Mouse (Mus musculus) lung, embryonic 16.5 days (tissue): ENCODE measurements around the gene 4931406C07Rik. TPM values are rescaled to one million over a fixed set of nuclear protein-coding genes. Genes with fewer than 3 reads are reported as not detected.

Experiments
- ATAC-seq: fragments of 200-750 bp; cut with Nextera tagmentation; 2 replicates; pipeline ENCODE4 v1.8.0; 2017; ENCODE audit warnings: low read depth, mild to moderate bottlenecking, moderate library complexity
- H3K27ac ChIP-seq: fragments of 300-500 bp; sonication (generic); 2 replicates; pipeline ENCODE4 v1.5.1; 2014; ENCODE audit warnings: mild to moderate bottlenecking, control low read depth, low read length
- H3K27me3 ChIP-seq: fragments of 300-500 bp; sonication (generic); 2 replicates; pipeline ENCODE4 v1.6.1; 2014; ENCODE audit warnings: low read depth, low read length, mixed read lengths; ENCODE audit not compliant: control insufficient read depth, insufficient read depth
- H3K36me3 ChIP-seq: fragments of 300-500 bp; sonication (generic); 2 replicates; pipeline ENCODE4 v1.6.1; 2014; ENCODE audit warnings: low read length; ENCODE audit not compliant: control insufficient read depth, insufficient read depth
- H3K4me1 ChIP-seq: fragments of 300-500 bp; sonication (generic); replicated peaks from 2 replicates; pipeline ENCODE4 v1.6.1; 2014; ENCODE audit warnings: low read length, mixed read lengths; ENCODE audit not compliant: control insufficient read depth, insufficient read depth
- H3K4me2 ChIP-seq: fragments of 300-500 bp; sonication (generic); 2 replicates; pipeline ENCODE4 v1.6.1; 2014; ENCODE audit warnings: low read depth, low read length, control low read depth
- H3K4me3 ChIP-seq: fragments of 300-500 bp; sonication (generic); 2 replicates; pipeline ENCODE4 v1.5.1; 2014; ENCODE audit warnings: mild to moderate bottlenecking, low read length, control low read depth
- H3K9ac ChIP-seq: fragments of 300-500 bp; sonication (generic); 2 replicates; pipeline ENCODE4 v1.6.1; 2014; ENCODE audit warnings: low read length, control low read depth
- H3K9me3 ChIP-seq: fragments of 300-500 bp; sonication (generic); 2 replicates; pipeline ENCODE4 v1.6.1; 2016; ENCODE audit warnings: low read length; ENCODE audit not compliant: control insufficient read depth
- WGBS: fragments of 180-500 bp; shearing (Covaris S2); extraction: QIAGEN DNeasy Blood & Tissue Kit; methylation state at CpG from one replicate; pipeline ENCODE4 v1.1.7; 2014; 5-methylcytosine and 5-hydroxymethylcytosine counted together
- polyA plus RNA-seq: library from polyadenylated mRNA; unstranded; fragments of >200 nt; fragmentation: Nextera tagmentation; extraction: Ambion mirVana; gene quantifications from 2 replicates; pipeline ENCODE4 v1.2.1, GENCODE M21; 2015

4931406C07Rik gene
- polyA plus RNA-seq, 1 experiment from 2014 or later: 8.5 TPM

DNA sequence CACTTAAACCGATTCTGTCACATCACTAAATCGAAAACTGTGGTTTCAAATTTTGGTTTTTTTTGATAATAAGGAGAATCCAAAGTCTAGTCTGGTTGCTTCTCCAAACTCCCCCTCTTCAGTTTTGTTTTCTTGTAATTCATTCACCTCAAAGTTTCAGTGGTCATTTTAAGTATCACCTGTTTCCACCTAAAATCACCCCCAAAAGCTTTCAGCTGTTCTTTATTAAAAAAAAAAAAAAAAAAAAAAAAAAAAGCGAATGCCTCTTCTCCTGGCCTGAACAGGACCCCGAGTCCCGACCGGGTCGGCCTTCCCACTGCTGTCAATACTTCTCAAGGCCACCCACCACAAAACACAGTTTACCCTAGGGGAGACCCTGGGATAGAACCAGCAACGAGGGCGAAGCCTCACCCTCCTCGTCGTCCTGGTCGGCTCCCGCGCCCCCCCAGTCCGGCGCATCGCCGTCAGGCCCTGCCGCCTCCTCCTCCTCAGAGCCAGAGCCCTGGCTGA, 27.1 kb downstream of the 4931406C07Rik start:
- Histone ChIP-seq H3K4me2 (peak overlapping the region; percentile 73), H3K9ac (peak overlapping the region; percentile 99), H3K27me3 (no peaks in the 10 kb centered on the region), H3K27ac (peak overlapping the region; percentile 91), H3K4me1 (peaks cover 16% of the 10 kb centered on the region), H3K4me3 (peak overlapping the region; percentile 99), H3K9me3 (no peaks in the 10 kb centered on the region), H3K36me3 (peaks cover 17% of the 10 kb centered on the region)
- 8% methylated on average over 19 of the region's 19 CpGs for WGBS
- no peak for ATAC-seq

GRCm38 (mm10) chr9:15278343-15278742, 27.9 kb downstream of the 4931406C07Rik start:
- H3K4me1 ChIP-seq: peaks cover 16% of the 10 kb centered on the region
- no peak overlapping the region for H3K4me2 ChIP-seq
- no peak overlapping the region for H3K4me3 ChIP-seq
- H3K27ac ChIP-seq: no peak overlapping the region
- no peaks in the 10 kb centered on the region for H3K9me3 ChIP-seq
- H3K27me3 ChIP-seq: no peaks in the 10 kb centered on the region
- no peak overlapping the region for H3K9ac ChIP-seq
- no peak for ATAC-seq
- WGBS: 90% methylated on average over 3 of the region's 3 CpGs
- H3K36me3 ChIP-seq: peaks cover 24% of the 10 kb centered on the region

DNA sequence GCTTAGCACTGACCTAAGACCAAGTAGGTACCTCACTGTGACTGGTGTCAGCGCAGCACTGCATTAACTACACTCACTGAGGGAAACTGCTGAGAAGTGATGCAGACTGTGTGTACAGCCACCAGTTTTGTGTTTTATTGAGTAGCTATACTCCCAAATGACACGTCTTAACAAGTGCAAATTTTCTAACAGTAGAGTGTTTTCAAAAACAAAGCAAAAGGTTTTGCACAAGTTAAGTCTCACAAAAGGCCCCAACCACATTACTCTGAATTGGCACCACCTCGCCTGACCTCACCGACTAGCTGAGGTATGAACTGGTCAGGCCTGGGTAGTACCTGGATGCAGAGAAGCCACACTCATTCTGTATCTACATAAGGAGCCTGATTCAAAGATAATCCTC, 29.4 kb downstream of the 4931406C07Rik start:
- H3K4me3 ChIP-seq: no peak overlapping the region
- peaks cover 37% of the 10 kb centered on the region for H3K36me3 ChIP-seq
- WGBS: 91% methylated on average over 4 of the region's 4 CpGs
- no peaks in the 10 kb centered on the region for H3K9me3 ChIP-seq
- no peak overlapping the region for H3K27ac ChIP-seq
- ATAC-seq: no peak
- no peak overlapping the region for H3K4me2 ChIP-seq
- peaks cover 16% of the 10 kb centered on the region for H3K4me1 ChIP-seq
- H3K9ac ChIP-seq: no peak overlapping the region
- H3K27me3 ChIP-seq: no peaks in the 10 kb centered on the region

GRCm38 (mm10) chr9:15273981-15274380, 32.3 kb downstream of the 4931406C07Rik start:
- Histone ChIP-seq H3K9me3 (no peaks in the 10 kb centered on the region), H3K4me2 (no peak overlapping the region), H3K4me3 (no peak overlapping the region), H3K27ac (no peak overlapping the region), H3K27me3 (no peaks in the 10 kb centered on the region), H3K36me3 (peaks cover 48% of the 10 kb centered on the region), H3K9ac (no peak overlapping the region), H3K4me1 (peaks cover 9% of the 10 kb centered on the region)
- ATAC-seq: no peak
- 90% methylated on average over 2 of the region's 2 CpGs for WGBS

- Histone ChIP-seq H3K9ac (no peak overlapping the region), H3K4me2 (no peak overlapping the region), H3K36me3 (peaks cover 63% of the 10 kb centered on the region), H3K4me1 (no peaks in the 10 kb centered on the region), H3K9me3 (no peaks in the 10 kb centered on the region), H3K27ac (no peak overlapping the region), H3K27me3 (no peaks in the 10 kb centered on the region), H3K4me3 (no peak overlapping the region)
- no peak for ATAC-seq
- WGBS: 93% methylated on average over 10 of the region's 10 CpGs
Observed at GRCm38 (mm10) chr9:15263487-15263886, 42.8 kb downstream of the 4931406C07Rik start.

DNA sequence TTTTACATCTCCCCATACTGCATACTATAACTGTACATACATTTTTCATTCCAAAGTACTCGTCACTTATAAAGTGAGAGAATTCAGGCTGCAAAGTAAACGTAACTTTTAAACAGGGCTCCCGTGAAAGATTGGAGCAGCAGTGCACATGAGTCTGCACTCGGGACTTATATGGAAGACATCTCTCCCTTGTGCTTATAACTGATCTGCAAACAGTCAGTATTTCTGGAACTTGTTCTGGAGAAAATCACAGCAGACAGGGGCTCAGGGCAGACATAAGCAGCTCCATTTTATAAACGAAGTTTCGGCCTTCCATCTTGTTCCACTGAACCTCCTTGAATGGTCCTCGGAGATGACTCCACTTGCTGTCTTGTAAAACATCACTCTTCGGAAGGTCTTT, 44.3 kb downstream of the 4931406C07Rik start:
- H3K9ac ChIP-seq: no peak overlapping the region
- peaks cover 54% of the 10 kb centered on the region for H3K36me3 ChIP-seq
- H3K27me3 ChIP-seq: no peaks in the 10 kb centered on the region
- H3K4me3 ChIP-seq: no peak overlapping the region
- H3K4me1 ChIP-seq: no peaks in the 10 kb centered on the region
- WGBS: 84% methylated on average over 8 of the region's 8 CpGs
- H3K9me3 ChIP-seq: no peaks in the 10 kb centered on the region
- H3K27ac ChIP-seq: no peak overlapping the region
- no peak for ATAC-seq
- no peak overlapping the region for H3K4me2 ChIP-seq

DNA sequence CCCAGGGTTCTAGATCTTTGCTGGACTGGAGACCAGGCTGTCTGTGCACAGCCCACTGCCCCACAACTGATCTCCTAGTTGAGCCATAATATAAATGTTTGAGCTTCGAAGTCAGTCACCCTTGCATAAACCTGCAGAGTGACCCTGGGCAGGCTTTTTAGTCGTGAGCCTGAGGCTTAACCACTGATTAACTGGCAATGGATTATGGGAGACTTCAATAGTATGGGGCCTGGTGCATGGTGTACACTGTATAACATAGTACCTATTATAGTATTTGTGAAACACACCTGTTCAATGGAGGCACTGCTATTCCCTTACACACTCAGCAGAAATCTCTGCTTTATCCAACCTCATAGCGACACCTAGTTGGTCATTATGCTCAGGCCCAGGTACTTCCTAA, 50.0 kb downstream of the 4931406C07Rik start:
- no peak overlapping the region for H3K9ac ChIP-seq
- no peaks in the 10 kb centered on the region for H3K27me3 ChIP-seq
- no peaks in the 10 kb centered on the region for H3K4me1 ChIP-seq
- ATAC-seq: no peak
- no peaks in the 10 kb centered on the region for H3K9me3 ChIP-seq
- H3K36me3 ChIP-seq: peaks cover 8% of the 10 kb centered on the region; the same call in 1 of the 2 replicates
- no peak overlapping the region for H3K4me3 ChIP-seq
- no peak overlapping the region for H3K27ac ChIP-seq
- 76% methylated on average over 3 of the region's 3 CpGs for WGBS
- H3K4me2 ChIP-seq: no peak overlapping the region

DNA sequence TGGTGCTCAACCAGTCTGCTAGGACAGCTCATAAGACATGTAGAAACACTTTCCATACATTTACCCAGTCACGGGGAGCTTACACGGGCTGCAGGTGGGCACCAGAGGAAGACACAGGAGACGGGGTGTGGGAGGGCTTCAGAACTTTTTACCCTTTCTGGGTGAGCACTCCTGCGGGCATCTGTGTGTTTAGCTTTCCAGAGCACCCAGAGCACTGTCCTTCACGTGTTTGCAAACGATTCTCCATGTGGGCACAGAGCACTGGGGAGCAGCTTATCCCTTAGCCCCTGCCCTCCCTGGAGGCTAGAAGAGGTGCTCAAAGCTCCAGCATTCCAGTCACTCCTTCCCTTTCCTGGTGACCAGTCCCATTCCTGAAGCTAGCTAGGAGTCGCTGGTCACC, 51.7 kb downstream of the 4931406C07Rik start:
- Histone ChIP-seq H3K36me3 (no peaks in the 10 kb centered on the region), H3K9me3 (no peaks in the 10 kb centered on the region), H3K27me3 (no peaks in the 10 kb centered on the region), H3K4me3 (no peak overlapping the region), H3K27ac (no peak overlapping the region), H3K9ac (no peak overlapping the region), H3K4me1 (no peaks in the 10 kb centered on the region), H3K4me2 (no peak overlapping the region)
- 79% methylated on average over 7 of the region's 7 CpGs for WGBS
- no peak for ATAC-seq

DNA sequence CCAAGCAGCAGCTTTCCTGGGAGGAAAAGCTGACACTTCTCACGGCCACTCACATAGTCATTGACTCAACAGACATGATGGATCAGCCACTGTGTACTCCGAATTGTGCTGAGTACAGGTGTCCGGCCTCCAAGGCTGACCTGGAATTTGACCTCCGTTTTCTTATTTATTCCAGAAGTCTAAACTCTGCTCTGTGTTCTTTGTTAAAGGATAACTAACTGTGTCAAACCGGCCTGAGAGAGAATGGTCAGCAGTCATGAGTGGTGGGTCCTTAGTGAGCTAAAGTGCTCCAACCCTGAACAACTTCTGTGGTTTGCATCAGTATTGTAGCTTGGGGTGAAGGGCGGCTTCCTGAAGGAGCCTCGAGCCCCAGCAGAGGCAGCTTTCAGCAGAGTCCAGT, 54.1 kb downstream of the 4931406C07Rik start:
- no peak overlapping the region for H3K4me3 ChIP-seq
- 53% methylated on average over 7 of the region's 7 CpGs for WGBS
- H3K4me1 ChIP-seq: no peaks in the 10 kb centered on the region
- H3K4me2 ChIP-seq: no peak overlapping the region
- H3K27me3 ChIP-seq: no peaks in the 10 kb centered on the region
- H3K27ac ChIP-seq: no peak overlapping the region
- H3K9me3 ChIP-seq: no peaks in the 10 kb centered on the region
- no peak overlapping the region for H3K9ac ChIP-seq
- H3K36me3 ChIP-seq: no peaks in the 10 kb centered on the region
- ATAC-seq: no peak

DNA sequence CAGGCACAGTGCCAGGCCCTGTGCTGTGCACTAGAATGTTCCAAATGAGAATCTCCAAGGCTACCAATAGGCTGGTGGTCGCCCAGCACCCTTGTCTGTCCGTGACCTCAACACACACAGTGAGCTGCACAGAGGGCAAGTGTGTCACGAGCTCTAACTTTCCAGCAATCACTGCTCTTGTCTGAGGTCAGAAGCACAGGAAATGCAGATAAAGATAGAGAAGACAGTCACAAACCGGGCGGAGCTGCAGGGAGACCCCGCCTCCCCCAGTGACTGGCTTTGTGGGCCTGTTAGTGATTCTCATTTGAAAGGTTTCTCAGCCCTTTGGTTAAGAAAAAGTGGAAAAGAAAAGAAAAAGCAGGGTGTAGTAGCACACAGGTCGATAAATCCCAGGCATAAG, 55.9 kb downstream of the 4931406C07Rik start:
- H3K4me2 ChIP-seq: no peak overlapping the region
- WGBS: 61% methylated on average over 7 of the region's 7 CpGs
- H3K4me3 ChIP-seq: no peak overlapping the region
- H3K36me3 ChIP-seq: no peaks in the 10 kb centered on the region
- no peak overlapping the region for H3K9ac ChIP-seq
- no peak for ATAC-seq
- H3K9me3 ChIP-seq: no peaks in the 10 kb centered on the region
- no peaks in the 10 kb centered on the region for H3K27me3 ChIP-seq
- no peaks in the 10 kb centered on the region for H3K4me1 ChIP-seq
- H3K27ac ChIP-seq: no peak overlapping the region
